Mouse (Mus musculus): ENCODE measurements around the gene Slc7a14. TPM values are rescaled to one million over a fixed set of nuclear protein-coding genes. Genes with fewer than 3 reads are reported as not detected.

Gene Slc7a14
- polyA plus RNA-seq, 2 experiments, result 0.03 TPM; not detected in 1

DNA sequence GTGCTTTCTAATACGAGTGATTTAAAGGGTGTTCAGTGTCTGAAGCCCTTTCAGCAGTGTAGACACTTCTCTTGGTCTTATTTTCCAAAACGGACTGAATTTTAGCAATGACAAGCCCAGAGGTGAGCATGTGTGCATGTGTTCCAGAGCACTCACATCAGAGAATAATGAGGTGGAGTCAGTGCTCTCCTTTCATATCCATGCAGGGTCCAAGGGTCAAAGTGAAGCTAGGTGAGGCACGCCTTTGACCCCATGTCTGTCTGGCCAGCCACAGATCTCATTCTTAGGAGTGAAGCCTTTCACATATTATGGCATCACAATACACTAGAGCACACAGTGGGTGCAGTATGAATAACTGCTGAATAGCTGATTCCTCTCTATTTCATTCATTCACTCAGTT lies 105.0 kb downstream of the Slc7a14 start:
- Histone ChIP-seq H3K27me3 (ENCODE audit: control insufficient read depth, insufficient read depth, low read length) (no peaks in the 10 kb centered on the region), H3K4me1 (replicated peaks; ENCODE audit: control insufficient read depth in 2 of 2, insufficient read depth in 2 of 2, low read length in 1 of 2) (no peaks in the 10 kb centered on the region), H3K4me3 (ENCODE audit: insufficient read depth in 1 of 2, low read depth in 2 of 2, low read length in 2 of 2) (no peak overlapping the region), H3K9ac (replicated peaks) (no peak overlapping the region), H3K4me2 (ENCODE audit: low read depth) (no peak overlapping the region), H3K27ac (no peak overlapping the region), H3K9me3 (ENCODE audit: control insufficient read depth, low read length) (no peaks in the 10 kb centered on the region), H3K36me3 (replicated peaks; ENCODE audit: control insufficient read depth, insufficient read depth, low read depth) (no peaks in the 10 kb centered on the region)
- DNase-seq (ENCODE audit: low read depth in 3 of 3, low spot score in 3 of 3) (no peak), ATAC-seq (ENCODE audit: insufficient read depth) (no peak)
- no peak for TF ChIP-seq EP300 (IDR thresholded peaks at IDR 0.05; ENCODE audit: low read depth)
- TF ChIP-seq CTCF (IDR thresholded peaks at IDR 0.05; ENCODE audit: low read depth), result no peak
- WGBS (ENCODE audit: insufficient replicate concordance), result 57% methylated on average over 3 of the region's 3 CpGs

- Histone ChIP-seq H3K9me3 (ENCODE audit: control insufficient read depth, low read length) (no peaks in the 10 kb centered on the region), H3K4me1 (replicated peaks; ENCODE audit: control insufficient read depth in 2 of 2, insufficient read depth in 2 of 2, low read length in 1 of 2) (no peaks in the 10 kb centered on the region), H3K4me3 (ENCODE audit: insufficient read depth in 1 of 2, low read depth in 2 of 2, low read length in 2 of 2) (no peak overlapping the region), H3K27me3 (ENCODE audit: control insufficient read depth, insufficient read depth, low read length) (no peaks in the 10 kb centered on the region), H3K9ac (replicated peaks) (no peak overlapping the region), H3K36me3 (replicated peaks; ENCODE audit: control insufficient read depth, insufficient read depth, low read depth) (no peaks in the 10 kb centered on the region), H3K27ac (no peak overlapping the region), H3K4me2 (ENCODE audit: low read depth) (no peak overlapping the region)
- no peak for TF ChIP-seq CTCF (IDR thresholded peaks at IDR 0.05; ENCODE audit: low read depth)
- TF ChIP-seq EP300 (IDR thresholded peaks at IDR 0.05; ENCODE audit: low read depth), result no peak
- ATAC-seq (ENCODE audit: insufficient read depth) (no peak), DNase-seq (ENCODE audit: low read depth in 3 of 3, low spot score in 3 of 3) (no peak)
- WGBS (ENCODE audit: insufficient replicate concordance), result 71% methylated on average over 11 of the region's 11 CpGs
Observed at GRCm38 (mm10) chr3:31203947-31204346, 106.2 kb downstream of the Slc7a14 start.

DNA sequence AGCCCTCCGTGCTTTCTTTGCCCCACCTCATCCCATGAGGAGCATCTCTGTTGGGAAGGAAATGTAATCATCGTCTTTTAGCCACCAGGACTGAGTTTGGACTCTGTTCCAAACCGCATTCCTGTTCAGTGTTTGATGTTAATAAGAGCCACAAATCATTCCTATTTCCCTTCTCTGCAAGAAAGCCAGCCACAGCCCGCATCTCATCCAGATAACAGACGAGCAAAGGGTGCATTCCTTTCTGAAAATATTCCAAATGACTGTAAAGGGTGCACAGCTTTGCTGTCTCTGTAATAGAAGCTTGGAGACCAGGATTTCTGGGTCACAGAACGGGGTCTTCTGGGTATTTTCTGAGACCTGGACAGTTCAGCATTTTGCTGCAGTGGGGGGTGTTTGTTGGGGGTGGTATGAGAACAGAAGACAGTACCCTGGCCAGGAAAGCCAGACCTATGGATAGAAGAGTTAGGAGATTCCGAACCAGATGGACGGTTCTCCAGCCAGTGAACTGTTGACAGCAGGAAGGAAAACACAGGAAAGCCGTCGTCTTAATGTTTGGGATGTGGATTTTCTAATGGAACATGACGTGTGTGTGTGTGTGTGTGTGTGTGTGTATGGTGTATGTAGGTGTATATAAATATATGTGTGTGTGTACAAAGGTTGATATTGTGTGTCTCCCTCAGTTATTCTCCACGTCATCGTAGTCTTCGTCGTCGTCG lies 110.9 kb downstream of the Slc7a14 start:
- WGBS (ENCODE audit: insufficient replicate concordance), result 65% methylated on average over 17 of the region's 17 CpGs
- H3K27me3 ChIP-seq (ENCODE audit: control insufficient read depth, insufficient read depth, low read length), result no peaks in the 10 kb centered on the region
- DNase-seq (ENCODE audit: low read depth in 3 of 3, low spot score in 3 of 3), result no peak
- H3K4me2 ChIP-seq (ENCODE audit: low read depth), result no peak overlapping the region
- no peak for ATAC-seq (ENCODE audit: insufficient read depth)
- no peaks in the 10 kb centered on the region for H3K4me1 ChIP-seq (replicated peaks; ENCODE audit: control insufficient read depth in 2 of 2, insufficient read depth in 2 of 2, low read length in 1 of 2)
- no peak overlapping the region for H3K9ac ChIP-seq (replicated peaks)
- TF ChIP-seq EP300 (IDR thresholded peaks at IDR 0.05; ENCODE audit: low read depth) (no peak), CTCF (IDR thresholded peaks at IDR 0.05; ENCODE audit: low read depth) (no peak)
- no peak overlapping the region for H3K27ac ChIP-seq
- H3K36me3 ChIP-seq (replicated peaks; ENCODE audit: control insufficient read depth, insufficient read depth, low read depth), result no peaks in the 10 kb centered on the region
- no peaks in the 10 kb centered on the region for H3K9me3 ChIP-seq (ENCODE audit: control insufficient read depth, low read length)
- no peak overlapping the region for H3K4me3 ChIP-seq (ENCODE audit: insufficient read depth in 1 of 2, low read depth in 2 of 2, low read length in 2 of 2)

DNA sequence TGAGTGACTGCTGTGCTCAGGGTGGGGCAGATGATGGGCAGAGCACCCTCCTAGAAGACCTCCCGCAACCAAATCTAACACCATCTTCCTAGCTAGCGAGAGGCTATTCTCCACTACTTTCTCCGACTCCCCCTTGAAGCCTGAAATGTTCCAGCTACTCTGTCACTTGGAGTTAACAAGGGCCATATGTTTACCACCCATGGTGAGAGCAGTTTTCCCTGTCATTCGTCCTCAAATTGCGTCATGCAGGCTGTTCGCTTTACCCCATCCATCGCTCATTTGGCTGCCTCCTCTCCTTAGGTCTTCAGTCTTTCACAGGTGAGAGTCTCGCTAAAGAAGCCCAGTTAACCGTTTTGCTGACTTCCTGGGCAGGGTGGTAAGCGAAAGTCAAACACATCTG lies 118.8 kb downstream of the Slc7a14 start:
- TF ChIP-seq EP300 (IDR thresholded peaks at IDR 0.05; ENCODE audit: low read depth), result no peak
- TF ChIP-seq CTCF (IDR thresholded peaks at IDR 0.05; ENCODE audit: low read depth), result no peak
- no peaks in the 10 kb centered on the region for H3K36me3 ChIP-seq (replicated peaks; ENCODE audit: control insufficient read depth, insufficient read depth, low read depth)
- no peaks in the 10 kb centered on the region for H3K27me3 ChIP-seq (ENCODE audit: control insufficient read depth, insufficient read depth, low read length)
- no peak overlapping the region for H3K4me3 ChIP-seq (ENCODE audit: insufficient read depth in 1 of 2, low read depth in 2 of 2, low read length in 2 of 2)
- 66% methylated on average over 10 of the region's 10 CpGs for WGBS (ENCODE audit: insufficient replicate concordance)
- no peaks in the 10 kb centered on the region for H3K4me1 ChIP-seq (replicated peaks; ENCODE audit: control insufficient read depth in 2 of 2, insufficient read depth in 2 of 2, low read length in 1 of 2)
- H3K4me2 ChIP-seq (ENCODE audit: low read depth), result no peak overlapping the region
- H3K27ac ChIP-seq, result no peak overlapping the region
- no peak overlapping the region for H3K9ac ChIP-seq (replicated peaks)
- H3K9me3 ChIP-seq (ENCODE audit: control insufficient read depth, low read length), result no peaks in the 10 kb centered on the region
- DNase-seq (ENCODE audit: low read depth in 3 of 3, low spot score in 3 of 3) (no peak), ATAC-seq (ENCODE audit: insufficient read depth) (no peak)

DNA sequence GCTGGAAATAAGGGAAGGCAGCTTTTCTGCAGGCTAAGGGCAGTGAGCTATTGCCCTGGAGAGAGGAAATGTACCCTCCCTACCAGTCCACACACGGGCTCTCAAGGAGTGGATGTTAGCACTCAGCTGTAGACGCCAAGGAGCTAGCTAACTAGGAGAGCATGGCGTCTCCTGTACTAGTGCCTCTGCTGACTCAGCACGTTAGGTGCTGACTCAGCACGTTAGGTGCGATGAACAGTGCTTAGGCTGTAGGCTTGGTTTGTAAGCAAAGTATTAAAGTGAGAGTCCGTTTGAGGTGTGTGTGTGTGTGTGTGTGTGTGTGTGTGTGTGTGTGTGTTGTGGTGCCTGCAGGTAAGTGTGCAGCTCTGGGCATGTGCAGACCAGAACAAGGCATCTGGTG lies 119.8 kb downstream of the Slc7a14 start:
- DNase-seq (ENCODE audit: low read depth in 3 of 3, low spot score in 3 of 3), result no peak
- TF ChIP-seq EP300 (IDR thresholded peaks at IDR 0.05; ENCODE audit: low read depth) (no peak), CTCF (IDR thresholded peaks at IDR 0.05; ENCODE audit: low read depth) (no peak)
- Histone ChIP-seq H3K9me3 (ENCODE audit: control insufficient read depth, low read length) (no peaks in the 10 kb centered on the region), H3K4me2 (ENCODE audit: low read depth) (no peak overlapping the region), H3K27me3 (ENCODE audit: control insufficient read depth, insufficient read depth, low read length) (no peaks in the 10 kb centered on the region), H3K4me3 (ENCODE audit: insufficient read depth in 1 of 2, low read depth in 2 of 2, low read length in 2 of 2) (no peak overlapping the region), H3K36me3 (replicated peaks; ENCODE audit: control insufficient read depth, insufficient read depth, low read depth) (no peaks in the 10 kb centered on the region), H3K4me1 (replicated peaks; ENCODE audit: control insufficient read depth in 2 of 2, insufficient read depth in 2 of 2, low read length in 1 of 2) (no peaks in the 10 kb centered on the region), H3K9ac (replicated peaks) (no peak overlapping the region), H3K27ac (no peak overlapping the region)
- ATAC-seq (ENCODE audit: insufficient read depth), result no peak
- 72% methylated on average over 7 of the region's 7 CpGs for WGBS (ENCODE audit: insufficient replicate concordance)
